Mouse (Mus musculus): ENCODE results near the gene Ezh1.
A peak's percentile ranks its signal among the peaks of the same experiment; 100 is the strongest.

The Ezh1 gene

GRCm38 (mm10) chr11:101246702-101247012 lies 20.4 kb upstream of the Ezh1 start:
- no peak for DNase-seq (ENCODE audit: low spot score)

GRCm38 (mm10) chr11:101245855-101246701 lies 19.8 kb upstream of the Ezh1 start, which contains the start of gene Ramp2:
TSS of gene Ramp2 (plus strand) at chr11:101246028.
- no peak for DNase-seq (ENCODE audit: low spot score)

GRCm38 (mm10) chr11:101245071-101245470 lies 18.8 kb upstream of the Ezh1 start:
- no peak for DNase-seq (ENCODE audit: low spot score)

- DNase-seq (ENCODE audit: low spot score): no peak
These were observed 11.9 kb upstream of the Ezh1 start for GRCm38 (mm10) chr11:101238071-101238647.

- DNase-seq (ENCODE audit: low spot score): no peak
These were observed 10.5 kb upstream of the Ezh1 start for GRCm38 (mm10) chr11:101236782-101237181.

- no peak for DNase-seq (ENCODE audit: low spot score)
These were observed 9.2 kb upstream of the Ezh1 start for GRCm38 (mm10) chr11:101235429-101235828.

GRCm38 (mm10) chr11:101234124-101234523 lies 7.9 kb upstream of the Ezh1 start:
- DNase-seq (ENCODE audit: low spot score): no peak

GRCm38 (mm10) chr11:101233240-101233639 lies 7.0 kb upstream of the Ezh1 start:
- DNase-seq (ENCODE audit: low spot score): no peak

GRCm38 (mm10) chr11:101232010-101232839 lies 6.0 kb upstream of the Ezh1 start:
- DNase-seq (ENCODE audit: low spot score): no peak

- no peak for DNase-seq (ENCODE audit: low spot score)
These were observed 5.0 kb upstream of the Ezh1 start for GRCm38 (mm10) chr11:101230991-101231871.

- DNase-seq (ENCODE audit: low spot score): no peak
These were observed 4.3 kb upstream of the Ezh1 start for GRCm38 (mm10) chr11:101230526-101230925.

- DNase-seq (ENCODE audit: low spot score): no peak
These were observed 3.8 kb upstream of the Ezh1 start for GRCm38 (mm10) chr11:101230061-101230511.

- no peak for DNase-seq (ENCODE audit: low spot score)
These were observed 3.2 kb upstream of the Ezh1 start for GRCm38 (mm10) chr11:101229361-101229900.

- DNase-seq (ENCODE audit: low spot score): no peak
These were observed 765 bp downstream of the Ezh1 start for GRCm38 (mm10) chr11:101225331-101226064.

- no peak for DNase-seq (ENCODE audit: low spot score)
These were observed 1.9 kb downstream of the Ezh1 start for GRCm38 (mm10) chr11:101224337-101224736.

GRCm38 (mm10) chr11:101221306-101221986 lies 4.8 kb downstream of the Ezh1 start:
- DNase-seq (ENCODE audit: low spot score): no peak

- DNase-seq (ENCODE audit: low spot score): no peak
These were observed 5.4 kb downstream of the Ezh1 start for GRCm38 (mm10) chr11:101220853-101221252.

GRCm38 (mm10) chr11:101218436-101219055 lies 7.7 kb downstream of the Ezh1 start:
- no peak for DNase-seq (ENCODE audit: low spot score)

GRCm38 (mm10) chr11:101216936-101217335 lies 9.3 kb downstream of the Ezh1 start:
- DNase-seq (ENCODE audit: low spot score): no peak

- peak; percentile 82 for DNase-seq (ENCODE audit: low spot score)
These were observed 14.3 kb downstream of the Ezh1 start for GRCm38 (mm10) chr11:101211970-101212369.
